Mouse (Mus musculus) liver, embryonic 14.5 days (tissue): ENCODE data around the gene Tle2. TPM values are rescaled to one million over a fixed set of nuclear protein-coding genes. Genes with fewer than 3 reads are reported as not detected.
A peak's percentile ranks its signal among the peaks of the same experiment; 100 is the strongest.

Experiments
- ATAC-seq: fragments of 200-750 bp; cut with Nextera tagmentation; 2 replicates; pipeline ENCODE4 v1.8.0; 2017; ENCODE audit warnings: moderate number of reproducible peaks, mild to moderate bottlenecking, moderate library complexity; ENCODE audit not compliant: insufficient read depth
- DNase-seq, 3 experiments: peaks; one replicate each; pipeline ENCODE4 v3.0.0-alpha.2; 2012 to 2013; ENCODE audit warnings: low read depth in 3 of 3, low spot score in 3 of 3
- H3K27ac ChIP-seq: fragments of 300-500 bp; sonication (generic); 2 replicates; pipeline ENCODE4 v1.5.1; 2014; ENCODE audit warnings: moderate library complexity, mild to moderate bottlenecking, control low read depth, inconsistent platforms
- H3K27me3 ChIP-seq: fragments of 300-500 bp; sonication (generic); 2 replicates; pipeline ENCODE4 v1.6.1; 2014; ENCODE audit warnings: mild to moderate bottlenecking, low read length, moderate library complexity; ENCODE audit not compliant: control insufficient read depth, insufficient read depth
- H3K36me3 ChIP-seq: fragments of 300-500 bp; sonication (generic); replicated peaks from 2 replicates; pipeline ENCODE4 v1.6.1; 2014; ENCODE audit warnings: low read depth; ENCODE audit not compliant: control insufficient read depth, insufficient read depth
- H3K4me1 ChIP-seq, 2 experiments: fragments of 200-500 bp in 1 of 2; fragments of 300-500 bp in 1 of 2; sonication (generic) in 1 of 2; replicated peaks; 2 replicates each; pipeline ENCODE4 v1.6.1; 2012 to 2014; ENCODE audit warnings: antibody characterized with exemption in 1 of 2, inconsistent platforms in 1 of 2, low read length in 1 of 2; ENCODE audit not compliant: control insufficient read depth in 2 of 2, insufficient read depth in 2 of 2
- H3K4me2 ChIP-seq: fragments of 300-500 bp; sonication (generic); 2 replicates; pipeline ENCODE4 v1.6.1; 2014; ENCODE audit warnings: low read depth, mild to moderate bottlenecking, control low read depth, moderate library complexity
- H3K4me3 ChIP-seq, 2 experiments: fragments of 200-500 bp in 1 of 2; fragments of 300-500 bp in 1 of 2; sonication (generic) in 1 of 2; 2 replicates each; pipeline ENCODE4 v1.5.1; 2012 to 2014; ENCODE audit warnings: low read depth in 2 of 2, low read length in 2 of 2, mild to moderate bottlenecking in 2 of 2, control low read depth in 1 of 2, inconsistent platforms in 1 of 2, moderate library complexity in 1 of 2; ENCODE audit not compliant: insufficient read depth in 1 of 2
- H3K9ac ChIP-seq: fragments of 300-500 bp; sonication (generic); replicated peaks from 2 replicates; pipeline ENCODE4 v1.6.1; 2014; ENCODE audit warnings: mild to moderate bottlenecking, control low read depth, moderate library complexity
- H3K9me3 ChIP-seq: fragments of 300-500 bp; sonication (generic); 2 replicates; pipeline ENCODE4 v1.6.1; 2016; ENCODE audit warnings: low read length, mixed read lengths; ENCODE audit not compliant: control insufficient read depth
- CTCF ChIP-seq: IDR thresholded peaks from 2 replicates; pipeline ENCODE4 v1.5.1; 2016; ENCODE audit warnings: antibody characterized with exemption, low read depth, control low read depth
- EP300 ChIP-seq: IDR thresholded peaks from 2 replicates; pipeline ENCODE4 v1.6.1; 2016; ENCODE audit warnings: antibody characterized with exemption, low read depth
- WGBS: fragments of 180-500 bp; shearing (Covaris S2); extraction: QIAGEN DNeasy Blood & Tissue Kit; methylation state at CpG from one replicate; pipeline ENCODE4 v1.1.7; 2014; ENCODE audit not compliant: insufficient replicate concordance; 5-methylcytosine and 5-hydroxymethylcytosine counted together
- polyA plus RNA-seq, 2 experiments: library from polyadenylated mRNA; depleted of rRNA in 1 of 2; stranded (reverse) in 1 of 2; unstranded in 1 of 2; fragments of >200 nt; fragmentation: Nextera tagmentation in 1 of 2; extraction: Ambion mirVana in 1 of 2; gene quantifications; 2 replicates each; pipeline versions ENCODE4 v1.2.1 to v1.2.3; 2012 to 2014

Tle2 gene
- polyA plus RNA-seq, 2 experiments, result 0.90 to 5.2 TPM

GRCm38 (mm10) chr10:81600096-81600495, 25.7 kb downstream of the Tle2 start:
- 34% methylated on average over 10 of the region's 10 CpGs for whole genome bisulfite sequencing
- no peak overlapping the region for H3K27ac ChIP-seq
- no peak overlapping the region for H3K9ac ChIP-seq
- no peak for TF ChIP-seq EP300
- H3K4me2 ChIP-seq, result peak overlapping the region; percentile 44
- no peak for ATAC-seq
- no peaks in the 10 kb centered on the region for H3K36me3 ChIP-seq
- DNase-seq, result no peak
- H3K4me3 ChIP-seq, result no peak overlapping the region
- peaks cover 12% of the 10 kb centered on the region for H3K27me3 ChIP-seq
- peaks cover 21 to 48% of the 10 kb centered on the region in 2 experiments for H3K4me1 ChIP-seq
- no peaks in the 10 kb centered on the region for H3K9me3 ChIP-seq

GRCm38 (mm10) chr10:81600738-81601203, 26.4 kb downstream of the Tle2 start, which contains the start of gene Tle6:
Tle6 (minus strand) TSS chr10:81601073.
- under 1% methylated on average over 28 of the region's 28 CpGs for WGBS
- no peak within 1 kb of the TSS for H3K27ac ChIP-seq
- no peak within 1 kb of the TSS for H3K9ac ChIP-seq
- H3K4me3 ChIP-seq, result peak within 1 kb of the TSS; percentile 12 to 54
- peak within 1 kb of the TSS; percentile 44 for H3K4me2 ChIP-seq
- H3K27me3 ChIP-seq, result peaks cover 10% of the 10 kb centered on the region
- DNase-seq (peak; percentile 86 to 88 (median 87)), ATAC-seq (peak; percentile 85)
- H3K9me3 ChIP-seq, result no peaks in the 10 kb centered on the region
- TF ChIP-seq CTCF (no peak), EP300 (no peak)
- peaks cover 25 to 54% of the 10 kb centered on the region in 2 experiments for H3K4me1 ChIP-seq
- no peaks in the 10 kb centered on the region for H3K36me3 ChIP-seq

DNA sequence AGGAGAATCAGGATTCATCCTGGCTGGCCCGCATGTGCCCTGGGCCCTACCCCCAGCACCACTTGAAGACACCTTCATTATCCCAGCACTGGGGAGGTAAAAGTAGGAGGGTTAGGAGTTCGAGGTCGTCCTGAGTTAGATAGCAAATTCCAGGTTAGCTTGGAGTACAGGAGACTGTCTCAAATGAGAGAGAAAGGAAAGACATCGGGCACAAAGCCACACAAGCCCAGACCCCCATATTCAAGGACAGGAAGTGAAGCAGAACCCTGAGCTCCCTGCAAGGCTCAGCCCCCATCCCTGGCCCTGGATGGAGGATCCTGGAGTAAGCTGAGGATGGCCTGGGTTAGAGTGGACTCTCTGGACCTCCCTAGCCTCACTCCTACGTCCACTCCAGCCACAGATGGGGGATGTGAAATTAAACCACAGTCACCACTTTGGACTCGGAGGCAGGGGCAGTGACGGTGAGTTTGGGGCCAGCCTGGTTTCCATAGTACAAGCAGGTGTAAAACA, 27.1 kb downstream of the Tle2 start:
- Histone ChIP-seq H3K9ac (no peak overlapping the region), H3K36me3 (no peaks in the 10 kb centered on the region), H3K4me1 (peaks cover 26 to 51% of the 10 kb centered on the region in 2 experiments), H3K9me3 (no peaks in the 10 kb centered on the region), H3K27ac (no peak overlapping the region), H3K4me3 (peak overlapping the region in 1 of 2 experiments; percentile 12; a peak in 3 of 4 replicates), H3K27me3 (peaks cover 5% of the 10 kb centered on the region; the same call in 1 of the 2 replicates), H3K4me2 (peak overlapping the region; percentile 44)
- ATAC-seq, result no peak
- TF ChIP-seq EP300, result no peak
- TF ChIP-seq CTCF, result no peak
- 29% methylated on average over 7 of the region's 7 CpGs for WGBS
- DNase-seq, result no peak

DNA sequence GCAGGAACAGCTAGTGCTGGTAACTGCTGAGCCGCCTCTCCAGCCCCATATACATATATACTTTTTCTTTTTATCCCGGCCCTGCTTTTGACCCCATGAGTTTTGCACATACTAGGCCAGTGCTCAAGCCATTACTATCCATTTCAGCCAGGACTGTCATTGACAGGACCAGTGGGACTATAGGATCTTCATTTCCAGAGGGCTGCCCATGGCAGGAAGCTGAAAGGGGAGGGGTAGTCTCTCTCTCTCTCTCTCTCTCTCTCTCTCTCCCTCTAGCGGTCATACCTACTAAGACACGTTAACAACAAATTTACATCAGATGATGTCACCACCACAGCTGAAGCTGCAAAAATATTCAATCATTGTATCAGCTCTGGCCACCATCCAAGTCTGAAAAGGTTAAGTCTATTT, 28.4 kb downstream of the Tle2 start:
- no peaks in the 10 kb centered on the region for H3K27me3 ChIP-seq
- no peaks in the 10 kb centered on the region for H3K36me3 ChIP-seq
- H3K27ac ChIP-seq, result no peak overlapping the region
- ATAC-seq (no peak), DNase-seq (peak; percentile 46 to 60 (median 56))
- H3K4me1 ChIP-seq, result peaks cover 26 to 57% of the 10 kb centered on the region in 2 experiments
- 20% methylated on average over 4 of the region's 4 CpGs for WGBS
- peak; percentile 79 for TF ChIP-seq CTCF
- no peak for TF ChIP-seq EP300
- H3K4me2 ChIP-seq, result no peak overlapping the region
- H3K9me3 ChIP-seq, result no peaks in the 10 kb centered on the region
- no peak overlapping the region for H3K4me3 ChIP-seq
- H3K9ac ChIP-seq, result no peak overlapping the region

GRCm38 (mm10) chr10:81604019-81604967, 29.9 kb downstream of the Tle2 start:
- no peaks in the 10 kb centered on the region for H3K9me3 ChIP-seq
- 58% methylated on average over 12 of the region's 12 CpGs for WGBS
- DNase-seq, result no peak
- H3K9ac ChIP-seq, result peak overlapping the region; percentile 57
- H3K36me3 ChIP-seq, result no peaks in the 10 kb centered on the region
- H3K4me3 ChIP-seq, result peak overlapping the region; percentile 10 to 59; a peak in 3 of 4 replicates
- TF ChIP-seq CTCF (no peak), EP300 (no peak)
- H3K27me3 ChIP-seq, result no peaks in the 10 kb centered on the region
- peak overlapping the region; percentile 66 for H3K4me2 ChIP-seq
- no peak overlapping the region; the same call in 1 of the 2 replicates for H3K27ac ChIP-seq
- peaks cover 26 to 49% of the 10 kb centered on the region in 2 experiments for H3K4me1 ChIP-seq
- ATAC-seq, result no peak
